Mouse (Mus musculus) heart, postnatal 0 days (tissue): ENCODE measurements at regions not wholly inside any gene's neighbourhood (a gene's known extent, or its start where the extent isn't known, plus 50 kb on each side); places are given as distances from the start of the nearest gene placed in this dataset.

ENCODE experiments used
- CTCF ChIP-seq: IDR thresholded peaks from 2 replicates; pipeline ENCODE4 v1.5.1; 2016; ENCODE audit warnings: antibody characterized with exemption, control low read depth, low read depth
- EP300 ChIP-seq: IDR thresholded peaks from 2 replicates; pipeline ENCODE4 v1.6.1; 2016; ENCODE audit warnings: antibody characterized with exemption, low read depth

DNA sequence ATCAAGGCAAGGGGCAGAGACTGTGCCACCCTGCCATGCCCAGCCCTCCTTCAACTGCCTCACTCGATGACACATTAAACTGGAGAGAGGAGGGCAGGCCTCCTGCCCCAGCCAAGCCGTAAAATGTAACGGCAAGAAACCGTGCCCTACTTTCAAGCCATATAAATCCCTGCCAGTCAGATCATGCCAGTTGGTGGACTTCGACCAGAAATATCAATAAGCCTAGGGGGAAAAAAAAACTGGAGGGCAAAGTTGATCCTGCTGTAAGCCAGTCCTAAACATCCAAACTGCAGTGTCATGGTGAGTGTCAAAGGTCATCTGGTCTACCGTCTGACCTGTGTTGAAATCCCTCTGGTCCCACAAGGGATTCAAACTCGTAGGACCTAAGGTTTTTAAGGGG is 170.8 kb downstream of the Tomm20 start:
- TF ChIP-seq EP300 = no peak
- TF ChIP-seq CTCF = no peak
